Mouse (Mus musculus): Measurements from ENCODE around the gene Cdc42ep5.

DNA sequence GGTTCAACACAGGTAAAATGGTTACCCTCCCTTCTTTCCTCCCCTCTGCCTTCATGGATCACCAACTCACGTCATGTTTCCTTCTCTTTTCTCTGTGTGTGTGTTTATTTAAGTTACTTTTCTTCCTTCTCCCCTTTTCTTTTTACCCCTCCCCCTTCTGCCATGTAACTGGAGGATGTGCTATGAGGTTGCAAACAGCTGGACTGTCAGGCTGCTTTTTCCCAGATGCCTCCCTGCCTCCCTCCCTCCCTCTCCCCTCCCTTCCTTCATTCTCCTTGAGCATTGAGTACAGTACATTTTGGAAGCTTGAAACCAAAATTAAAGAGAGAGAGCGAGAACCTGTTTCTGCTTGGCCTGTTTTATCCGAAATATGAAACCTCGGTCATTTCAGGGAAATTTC is 16.8 kb downstream of the Cdc42ep5 start:
- TF ChIP-seq GATA1 (IDR thresholded peaks at IDR 0.05; ENCODE audit: borderline replicate concordance, low read length), result no peak
- no peak for TF ChIP-seq FLI1 (IDR thresholded peaks at IDR 0.05; ENCODE audit: low read length)
